Mouse (Mus musculus) forebrain, embryonic 11.5 days (tissue): ENCODE results near the gene Nemp1. TPM values are rescaled to one million over a fixed set of nuclear protein-coding genes. Genes with fewer than 3 reads are reported as not detected.
A peak's percentile ranks its signal among the peaks of the same experiment; 100 is the strongest.

Experiments
- ATAC-seq: fragments of 200-750 bp; cut with Nextera tagmentation; replicated peaks from 2 replicates; pipeline ENCODE4 v1.8.0; 2017; ENCODE audit warnings: moderate TSS enrichment; ENCODE audit not compliant: low FRiP score
- DNase-seq: peaks from one replicate; pipeline ENCODE4 v3.0.0-alpha.2; 2017; ENCODE audit warnings: low spot score
- H3K27ac ChIP-seq: fragments of 300-500 bp; sonication (generic); 2 replicates; pipeline ENCODE4 v1.5.1; 2014; ENCODE audit warnings: low read depth, low read length
- H3K27me3 ChIP-seq: fragments of 300-500 bp; sonication (generic); 2 replicates; pipeline ENCODE4 v1.6.1; 2014; ENCODE audit warnings: mild to moderate bottlenecking, low read length, mixed read lengths; ENCODE audit not compliant: control insufficient read depth, insufficient read depth
- H3K36me3 ChIP-seq: fragments of 300-500 bp; sonication (generic); 2 replicates; pipeline ENCODE4 v1.6.1; 2014; ENCODE audit warnings: mild to moderate bottlenecking, low read length, moderate library complexity, mixed read lengths; ENCODE audit not compliant: control insufficient read depth, insufficient read depth
- H3K4me1 ChIP-seq: fragments of 300-500 bp; sonication (generic); replicated peaks from 2 replicates; pipeline ENCODE4 v1.6.1; 2014; ENCODE audit warnings: low read length, mixed read lengths; ENCODE audit not compliant: control insufficient read depth, insufficient read depth
- H3K4me2 ChIP-seq: fragments of 300-500 bp; sonication (generic); 2 replicates; pipeline ENCODE4 v1.6.1; 2014; ENCODE audit warnings: low read depth, mild to moderate bottlenecking, low read length, moderate library complexity, mixed read lengths; ENCODE audit not compliant: severe bottlenecking
- H3K4me3 ChIP-seq: fragments of 300-500 bp; sonication (generic); 2 replicates; pipeline ENCODE4 v1.5.1; 2014; ENCODE audit warnings: low read depth, low read length
- H3K9ac ChIP-seq: fragments of 300-500 bp; sonication (generic); 2 replicates; pipeline ENCODE4 v1.6.1; 2014; ENCODE audit warnings: low read length
- H3K9me3 ChIP-seq: fragments of 300-500 bp; sonication (generic); 2 replicates; pipeline ENCODE4 v1.6.1; 2016; ENCODE audit warnings: low read length, mixed read lengths; ENCODE audit not compliant: control insufficient read depth
- WGBS: fragments of 180-500 bp; shearing (Covaris S2); extraction: QIAGEN DNeasy Blood & Tissue Kit; methylation state at CpG from one replicate; pipeline ENCODE4 v1.1.7; 2014; 5-methylcytosine and 5-hydroxymethylcytosine counted together
- polyA plus RNA-seq: library from polyadenylated mRNA; unstranded; fragments of >200 nt; fragmentation: Nextera tagmentation; extraction: Ambion mirVana; gene quantifications from 2 replicates; pipeline ENCODE4 v1.2.1, GENCODE M21; 2014

Nemp1 gene
- polyA plus RNA-seq, 1 experiment from 2014 or later, result 12.0 TPM

DNA sequence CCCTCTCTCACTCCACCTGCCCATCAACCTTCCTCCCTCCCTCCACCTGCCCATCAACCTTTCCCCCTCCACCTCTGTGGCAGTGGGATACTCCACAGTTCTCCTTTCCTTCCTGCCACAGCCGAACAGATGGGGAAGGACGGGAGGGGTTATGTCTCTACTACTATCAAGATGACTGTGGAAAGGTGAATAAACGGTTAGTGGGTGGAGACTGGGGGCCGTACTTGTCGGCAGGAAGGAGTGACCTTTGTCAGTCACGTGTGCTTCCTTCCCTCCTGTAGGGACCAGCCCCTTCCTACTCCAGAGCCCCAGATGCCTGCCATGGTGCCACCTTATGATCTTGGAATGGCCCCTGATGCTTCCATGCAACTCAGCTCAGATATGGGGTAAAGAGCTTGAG is 8.6 kb upstream of the Nemp1 start:
- ATAC-seq, result no peak

DNA sequence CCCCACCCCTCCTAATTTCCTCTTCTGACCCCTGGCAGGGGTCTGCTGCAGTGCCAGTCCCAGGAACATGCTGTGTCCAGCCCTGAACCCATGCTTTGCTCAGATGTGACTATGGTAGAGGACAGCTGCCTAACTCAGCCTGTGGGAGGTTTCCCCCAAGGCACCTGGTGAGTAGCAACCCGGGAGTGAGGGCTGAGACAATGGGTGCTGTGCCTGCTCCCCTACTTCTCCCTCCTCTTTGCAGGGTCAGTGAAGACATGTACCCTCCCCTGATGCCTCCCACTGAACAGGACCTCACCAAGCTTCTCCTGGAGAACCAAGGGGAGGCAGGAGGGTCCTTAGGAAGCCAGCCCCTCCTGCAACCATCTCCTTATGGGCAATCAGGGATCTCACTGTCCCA is 7.2 kb upstream of the Nemp1 start:
- Histone ChIP-seq H3K27ac (no peak overlapping the region), H3K4me1 (peaks cover 12% of the 10 kb centered on the region), H3K9me3 (no peaks in the 10 kb centered on the region), H3K4me3 (no peak overlapping the region), H3K9ac (no peak overlapping the region), H3K27me3 (peaks cover 32% of the 10 kb centered on the region), H3K4me2 (no peak overlapping the region), H3K36me3 (no peaks in the 10 kb centered on the region)
- no peak for DNase-seq
- ATAC-seq, result no peak
- WGBS, result 27% methylated on average over 1 of the region's 1 CpGs

More for the DNA sequence above, 8.6 kb upstream of the Nemp1 start:
- Histone ChIP-seq H3K27me3 (peaks cover 17% of the 10 kb centered on the region), H3K9ac (no peak overlapping the region; the same call in 1 of the 2 replicates), H3K4me3 (no peak overlapping the region), H3K4me2 (no peak overlapping the region), H3K36me3 (no peaks in the 10 kb centered on the region), H3K9me3 (no peaks in the 10 kb centered on the region), H3K27ac (no peak overlapping the region), H3K4me1 (peaks cover 10% of the 10 kb centered on the region)
- 18% methylated on average over 6 of the region's 6 CpGs for WGBS
- DNase-seq, result no peak

DNA sequence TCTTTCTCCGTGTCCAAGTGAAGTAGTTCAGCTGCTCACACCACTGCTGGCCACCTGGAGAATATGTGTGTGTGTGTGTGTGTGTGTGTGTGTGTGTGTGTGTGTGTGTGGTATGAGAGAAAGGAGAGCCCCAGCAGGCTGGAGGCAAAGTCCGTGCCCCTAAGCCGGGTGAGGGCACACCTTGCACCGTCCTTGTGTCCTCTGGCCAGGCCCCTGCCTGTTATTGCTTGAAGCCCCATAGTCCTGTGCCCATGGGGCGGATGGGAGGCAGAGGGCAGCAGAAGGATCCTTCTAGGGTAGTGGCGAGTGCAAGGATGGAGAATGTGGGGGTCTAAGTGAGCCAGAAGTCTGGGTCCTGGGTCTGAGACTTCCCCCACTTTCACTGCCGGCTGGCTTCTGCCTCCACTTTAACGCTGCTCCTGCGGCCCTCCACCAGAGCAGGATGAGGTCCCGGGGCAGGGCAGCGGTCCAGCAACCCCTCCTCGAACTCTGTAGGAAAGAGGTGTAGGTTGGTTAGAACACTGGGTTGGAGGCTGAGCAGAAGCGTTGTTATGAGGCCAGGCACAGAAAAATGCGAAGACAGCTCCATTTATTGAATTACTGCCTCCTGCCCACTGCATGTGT is 5.3 kb upstream of the Nemp1 start:
- no peaks in the 10 kb centered on the region for H3K36me3 ChIP-seq

DNA sequence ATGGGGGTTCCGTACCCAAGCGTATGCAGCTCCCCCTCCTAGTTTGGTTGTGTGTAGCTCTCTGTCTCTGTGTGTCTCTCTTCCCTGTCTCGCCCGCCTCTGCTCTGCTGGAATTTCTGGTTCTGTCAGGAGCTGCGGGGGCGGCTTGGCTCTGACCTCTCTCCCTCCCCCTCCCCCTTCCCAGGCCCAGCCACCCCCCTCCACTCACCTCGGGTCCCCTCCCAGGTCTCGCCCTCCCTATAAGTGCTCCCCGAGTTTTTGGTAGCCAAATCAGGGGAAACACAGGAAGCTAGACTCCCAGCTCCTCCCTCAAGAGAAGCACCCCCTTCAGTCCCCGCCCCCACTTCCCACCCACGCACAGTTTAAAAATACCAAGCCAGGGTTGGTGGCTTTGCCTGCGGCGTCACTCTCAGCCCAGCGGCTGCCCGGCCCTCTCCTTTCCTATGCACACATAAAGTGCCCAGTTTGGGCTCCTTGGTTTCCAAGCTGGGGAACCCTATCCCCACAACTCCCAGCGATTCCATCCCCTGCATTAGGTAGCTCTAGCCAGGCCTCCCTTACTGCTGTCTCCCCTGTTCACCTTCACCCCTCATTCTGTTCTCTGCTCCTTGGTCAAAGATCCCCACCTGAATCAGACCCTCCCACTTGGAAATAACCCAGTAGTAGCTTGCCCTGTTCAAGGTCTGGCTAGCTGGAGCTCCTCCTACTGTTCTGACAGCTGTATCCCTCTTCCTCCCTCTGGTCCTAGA is 4.6 kb upstream of the Nemp1 start:
- H3K4me2 ChIP-seq, result peak overlapping the region; percentile 26; the same call in 1 of the 2 replicates
- H3K4me3 ChIP-seq, result no peak overlapping the region
- H3K27ac ChIP-seq, result no peak overlapping the region
- WGBS, result 7% methylated on average over 16 of the region's 16 CpGs
- H3K36me3 ChIP-seq, result no peaks in the 10 kb centered on the region
- ATAC-seq, result no peak
- H3K4me1 ChIP-seq, result peaks cover 20% of the 10 kb centered on the region
- no peaks in the 10 kb centered on the region for H3K9me3 ChIP-seq
- no peak for DNase-seq
- peaks cover 56% of the 10 kb centered on the region for H3K27me3 ChIP-seq
- no peak overlapping the region; the same call in 1 of the 2 replicates for H3K9ac ChIP-seq

More for the DNA sequence above, 5.3 kb upstream of the Nemp1 start:
- Histone ChIP-seq H3K27ac (no peak overlapping the region), H3K9me3 (no peaks in the 10 kb centered on the region), H3K4me2 (0 out of 2 replicates have a peak overlapping the region, but pooled peaks have one; percentile 21), H3K9ac (no peak overlapping the region; the same call in 1 of the 2 replicates), H3K4me3 (no peak overlapping the region), H3K4me1 (peaks cover 17% of the 10 kb centered on the region), H3K27me3 (peaks cover 49% of the 10 kb centered on the region)
- ATAC-seq (no peak), DNase-seq (no peak)
- WGBS, result 14% methylated on average over 14 of the region's 14 CpGs

DNA sequence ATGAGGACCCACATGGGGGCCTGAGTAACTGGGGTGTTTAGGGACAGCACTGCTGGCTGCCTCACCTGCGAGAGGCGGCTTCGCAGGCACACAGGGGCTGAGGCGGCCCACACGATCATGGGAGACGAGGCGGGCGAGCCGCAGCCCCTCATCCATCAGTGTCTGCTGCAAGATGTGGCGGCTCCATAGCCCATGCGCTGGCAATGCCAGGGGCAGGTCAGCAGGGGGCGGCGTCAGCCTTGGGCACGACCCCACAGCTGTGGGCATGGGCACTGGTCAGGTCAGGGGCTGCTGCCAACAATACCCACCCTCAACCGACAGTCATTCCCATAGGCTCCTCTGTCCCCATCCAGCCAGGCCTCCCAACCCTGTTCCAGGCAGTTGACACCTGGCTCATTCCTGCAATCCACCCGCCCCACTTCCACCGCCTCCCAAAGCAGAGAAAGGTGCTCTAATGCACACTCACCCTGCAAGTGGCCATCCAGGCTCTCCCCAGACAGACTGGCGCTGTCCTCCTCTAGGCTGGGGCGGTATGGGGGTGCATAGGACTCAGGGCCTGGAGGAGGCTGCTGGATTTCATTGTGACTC is 3.9 kb upstream of the Nemp1 start:
- Histone ChIP-seq H3K36me3 (no peaks in the 10 kb centered on the region), H3K4me1 (peaks cover 26% of the 10 kb centered on the region), H3K27ac (no peak overlapping the region), H3K9me3 (no peaks in the 10 kb centered on the region), H3K27me3 (peaks cover 63% of the 10 kb centered on the region), H3K4me2 (peak overlapping the region; percentile 26; the same call in 1 of the 2 replicates), H3K9ac (no peak overlapping the region), H3K4me3 (no peak overlapping the region)
- peak; percentile 69 for DNase-seq
- no peak for ATAC-seq
- WGBS, result 11% methylated on average over 19 of the region's 19 CpGs

DNA sequence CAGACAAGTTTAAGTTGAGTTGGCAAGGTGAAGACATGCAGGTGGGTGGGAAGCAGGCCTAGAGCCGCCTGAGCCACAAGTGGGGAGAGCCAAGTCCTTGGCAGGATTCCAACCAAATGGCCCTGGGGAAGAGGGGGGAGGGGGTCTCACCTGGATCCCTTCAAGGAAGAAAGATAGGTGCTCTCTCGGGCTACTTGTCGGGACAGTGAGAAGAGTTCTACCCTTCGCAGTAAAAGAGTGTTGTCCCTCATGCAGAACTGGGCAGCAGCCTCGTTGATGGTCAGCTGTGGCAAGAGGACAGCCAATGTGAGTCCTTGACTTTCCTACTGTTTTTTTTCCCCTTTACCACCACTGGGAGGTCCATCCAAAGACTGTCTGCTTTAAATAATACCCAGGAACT is 3.1 kb upstream of the Nemp1 start:
- DNase-seq (no peak), ATAC-seq (no peak)
- Histone ChIP-seq H3K36me3 (no peaks in the 10 kb centered on the region), H3K27me3 (peaks cover 69% of the 10 kb centered on the region), H3K4me2 (no peak overlapping the region), H3K27ac (no peak overlapping the region), H3K4me3 (no peak overlapping the region), H3K9me3 (no peaks in the 10 kb centered on the region), H3K9ac (no peak overlapping the region), H3K4me1 (peaks cover 33% of the 10 kb centered on the region)
- 20% methylated on average over 5 of the region's 5 CpGs for WGBS

DNA sequence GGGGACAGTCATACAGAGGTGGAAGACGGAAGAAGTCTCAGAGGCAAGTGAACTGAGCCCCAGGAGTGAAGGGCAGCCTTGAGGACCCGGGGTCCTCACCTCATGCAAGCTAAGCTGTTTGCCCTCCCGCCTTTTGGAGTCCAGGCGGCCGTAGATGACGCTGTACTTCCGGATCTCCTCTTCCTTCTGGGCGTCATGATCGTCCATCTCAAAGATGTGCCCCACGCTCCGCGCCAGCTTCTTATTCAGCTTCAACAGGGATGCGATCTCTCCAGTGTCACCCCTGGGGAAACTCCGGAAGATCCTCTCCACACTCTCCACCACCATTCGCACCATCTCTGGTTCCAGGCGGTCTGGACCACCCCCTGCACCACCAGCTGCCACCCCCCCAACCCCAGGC is 2.5 kb upstream of the Nemp1 start:
- Histone ChIP-seq H3K4me2 (no peak overlapping the region), H3K27ac (no peak overlapping the region), H3K4me3 (0 out of 2 replicates have a peak overlapping the region, but pooled peaks have one; percentile 5), H3K9ac (no peak overlapping the region), H3K9me3 (no peaks in the 10 kb centered on the region), H3K27me3 (peaks cover 69% of the 10 kb centered on the region), H3K36me3 (no peaks in the 10 kb centered on the region), H3K4me1 (peaks cover 34% of the 10 kb centered on the region)
- 12% methylated on average over 16 of the region's 16 CpGs for WGBS
- no peak for DNase-seq
- ATAC-seq, result no peak

DNA sequence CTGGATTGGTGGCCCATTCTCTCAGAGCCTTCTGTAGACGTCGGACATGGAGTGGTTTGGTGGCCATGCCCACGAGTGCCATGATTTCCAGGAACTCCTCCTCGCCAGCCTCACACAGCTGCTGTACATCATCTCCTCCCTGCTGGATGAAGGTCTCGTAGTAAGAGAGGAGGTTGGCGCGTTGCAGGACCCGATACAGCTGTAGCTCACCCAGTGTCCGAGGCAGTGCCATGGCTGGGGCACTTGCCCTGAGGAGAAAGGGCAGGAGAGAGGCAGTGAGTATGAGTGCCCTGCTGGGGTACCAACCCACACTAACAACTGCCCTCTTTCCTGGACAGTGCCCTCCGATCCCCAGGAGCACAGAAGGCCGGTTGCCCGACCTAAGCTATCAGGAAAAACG is 1.8 kb upstream of the Nemp1 start:
- Histone ChIP-seq H3K9ac (no peak overlapping the region), H3K36me3 (no peaks in the 10 kb centered on the region), H3K4me1 (peaks cover 34% of the 10 kb centered on the region), H3K9me3 (no peaks in the 10 kb centered on the region), H3K4me3 (no peak overlapping the region), H3K27ac (no peak overlapping the region), H3K27me3 (peaks cover 69% of the 10 kb centered on the region), H3K4me2 (no peak overlapping the region)
- DNase-seq (no peak), ATAC-seq (no peak)
- 16% methylated on average over 13 of the region's 13 CpGs for WGBS
